Mouse (Mus musculus): ENCODE results near the gene Gm11032.
"Not testable (repeated sequence)": the region's sequence is repeated elsewhere in the genome, so short reads cannot be mapped to it uniquely, and the experiment has no call there.

Gene Gm11032

DNA sequence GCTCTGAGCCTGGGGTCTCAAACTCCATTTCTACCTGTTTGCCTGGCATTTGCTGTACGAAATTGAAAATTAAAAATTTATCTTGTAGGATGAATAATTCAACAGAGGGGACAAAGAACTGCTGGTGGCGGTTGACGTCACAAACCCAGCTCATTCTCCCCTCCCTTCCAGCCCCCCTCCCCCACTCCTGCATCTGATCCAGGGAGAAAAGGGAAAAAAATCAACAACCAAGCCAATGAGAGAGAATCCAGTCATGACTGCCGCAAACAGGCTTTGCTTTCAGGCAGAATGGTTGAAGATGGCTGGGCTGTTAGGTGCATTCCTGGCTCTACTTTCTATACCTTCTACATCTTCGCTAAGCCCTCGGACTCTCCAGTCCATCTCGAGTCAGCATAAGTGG is 6.1 kb downstream of the Gm11032 start:
- no peak for DNase-seq (ENCODE audit: low spot score in 2 of 2)

DNA sequence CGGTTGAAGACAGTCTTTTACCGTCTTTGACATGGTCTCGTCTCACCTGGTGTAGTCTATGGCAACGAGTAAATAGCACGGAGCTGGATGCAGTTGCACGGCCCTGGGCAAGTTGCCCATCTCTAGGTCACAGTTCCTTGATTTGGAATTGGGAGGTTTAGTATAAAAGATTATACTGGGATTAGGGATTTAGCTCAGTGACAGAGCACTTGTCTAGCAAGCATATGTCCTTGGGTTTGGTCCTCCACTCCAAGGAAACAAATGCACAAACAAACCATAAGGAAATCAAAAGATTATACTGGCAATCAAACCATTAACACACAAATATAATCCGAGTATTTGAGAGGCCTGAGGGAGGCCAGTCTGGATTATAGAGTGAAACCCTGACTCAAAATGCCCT is 7.8 kb downstream of the Gm11032 start:
- DNase-seq (ENCODE audit: low spot score in 2 of 2), result no peak

DNA sequence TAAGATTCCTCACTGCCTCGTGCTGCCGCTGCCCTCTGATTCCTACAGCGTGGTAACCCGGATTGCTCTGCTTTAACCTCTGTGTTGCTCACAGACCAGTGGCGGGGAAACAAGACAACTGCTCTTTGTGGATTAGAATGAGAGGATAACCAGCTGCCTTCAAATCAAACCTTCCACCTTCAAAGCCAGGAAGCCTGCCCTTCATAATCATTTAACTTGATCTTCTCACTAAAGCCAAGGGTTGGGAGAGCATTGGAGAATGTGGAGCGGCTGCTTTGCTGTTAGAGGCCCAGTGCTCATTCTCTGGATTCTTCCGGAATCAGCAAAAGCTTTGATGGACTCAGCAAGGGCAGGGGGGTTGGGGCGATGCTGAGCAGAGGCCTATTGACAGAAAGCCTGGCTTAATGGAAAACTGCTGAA is 10.0 kb downstream of the Gm11032 start:
- DNase-seq (ENCODE audit: low spot score in 2 of 2), result no peak

DNA sequence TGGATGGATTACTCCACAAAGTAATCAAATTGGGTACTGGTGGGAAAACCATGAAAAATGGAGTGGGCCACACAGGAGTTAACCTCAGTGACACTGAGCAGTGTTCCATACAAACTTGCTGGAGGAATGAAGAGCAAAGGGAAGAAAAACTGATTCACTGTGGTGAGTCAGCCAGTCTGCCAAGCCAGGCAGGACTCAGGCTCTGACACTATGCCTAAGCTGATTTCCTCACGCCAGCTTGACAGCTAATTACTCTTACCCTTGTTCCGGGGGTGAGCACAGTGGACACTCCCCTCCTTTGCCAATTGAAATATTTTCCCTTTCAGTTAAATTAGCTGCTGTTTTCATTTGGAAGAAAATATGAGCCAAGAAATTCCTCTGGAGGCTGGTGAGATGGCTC is 13.6 kb downstream of the Gm11032 start:
- DNase-seq (ENCODE audit: low spot score in 2 of 2), result peak; percentile 34 to 52

DNA sequence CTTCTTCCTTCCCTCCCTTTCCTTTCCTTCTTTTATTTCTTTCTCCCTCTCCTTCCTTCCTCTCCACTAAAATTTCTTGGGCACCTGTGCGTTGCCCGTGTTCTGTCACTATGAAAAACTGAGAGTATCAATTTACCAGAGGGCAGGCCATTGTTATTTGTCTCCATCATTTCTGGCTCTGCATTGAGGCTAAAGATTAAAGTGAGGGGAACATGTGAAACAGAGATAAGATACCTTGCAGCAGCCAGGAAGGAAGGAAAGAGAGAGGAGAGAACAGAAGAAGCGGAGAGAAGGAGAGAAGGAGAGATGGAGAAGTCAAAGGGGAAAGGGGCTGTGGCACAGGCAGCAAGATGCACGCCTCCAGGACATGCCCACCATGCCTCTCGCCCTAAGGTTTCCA is 14.5 kb downstream of the Gm11032 start:
- no peak for DNase-seq (ENCODE audit: low spot score in 2 of 2)

DNA sequence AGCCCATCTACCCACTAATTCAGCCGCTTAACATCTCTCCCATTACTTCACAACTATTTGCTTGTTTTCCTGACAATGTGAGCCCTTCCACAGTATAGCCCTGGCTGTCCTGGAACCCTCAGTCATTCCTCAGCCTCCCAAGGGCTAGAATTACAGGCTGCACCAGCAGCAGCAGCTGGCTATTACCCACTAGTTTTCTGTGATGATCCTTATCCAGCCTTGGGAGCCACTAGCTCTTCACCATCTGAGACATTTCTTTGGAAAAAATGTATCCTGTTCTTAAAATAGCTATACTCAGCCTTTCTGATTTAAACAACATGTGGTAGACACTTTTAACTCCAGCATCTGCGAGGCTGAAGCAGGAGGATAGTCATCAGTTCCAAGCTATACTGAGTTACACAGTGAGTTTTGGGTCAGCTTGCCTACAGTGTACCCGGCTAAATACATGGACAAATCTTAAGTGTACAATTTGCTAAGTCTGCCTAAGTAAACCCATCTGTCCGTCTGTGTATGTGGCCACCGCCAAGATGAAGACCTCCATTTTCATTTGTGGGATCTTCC is 17.0 kb downstream of the Gm11032 start:
- DNase-seq (ENCODE audit: low spot score in 2 of 2), result no peak

DNA sequence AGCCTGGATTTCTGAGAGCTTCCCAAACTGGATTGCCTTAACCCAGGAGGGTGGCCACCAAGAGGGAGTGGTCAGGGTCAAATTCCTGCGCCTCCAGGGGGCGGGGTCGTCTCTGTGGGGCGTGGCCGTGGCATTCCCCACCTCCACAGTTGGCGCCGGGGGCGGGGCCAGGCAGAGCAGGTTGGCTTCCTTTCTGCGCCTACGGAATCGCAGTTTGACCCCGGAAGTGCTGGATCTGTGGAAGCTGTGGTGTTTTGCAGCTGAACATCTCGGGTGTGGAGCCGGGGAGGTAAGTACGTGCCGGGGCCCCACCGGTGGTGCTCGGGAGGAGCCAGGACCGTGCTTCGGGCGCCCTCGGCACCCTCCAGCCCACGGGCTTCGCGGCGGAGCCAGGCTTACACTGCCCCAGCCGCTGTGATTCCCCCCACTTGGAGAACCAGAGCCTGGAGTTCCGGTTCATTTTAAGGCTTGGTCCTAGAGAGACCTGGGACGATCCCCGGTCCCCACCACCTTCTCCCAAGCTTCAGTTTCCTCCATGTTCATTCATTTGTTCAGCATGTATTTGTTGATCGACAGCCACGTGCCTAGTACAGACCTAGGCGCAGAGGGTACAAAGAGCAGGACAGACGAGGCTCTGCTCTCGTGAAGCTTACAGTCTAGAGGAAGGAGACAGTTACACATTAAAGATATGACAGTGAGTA is 17.8 kb downstream of the Gm11032 start, which contains the start of gene Ascc2:
Gene Ascc2, plus strand, starts transcription at position 214 of the 701 bp plus-strand sequence.
- DNase-seq (ENCODE audit: low spot score in 2 of 2), result peak; percentile 98 to 99

DNA sequence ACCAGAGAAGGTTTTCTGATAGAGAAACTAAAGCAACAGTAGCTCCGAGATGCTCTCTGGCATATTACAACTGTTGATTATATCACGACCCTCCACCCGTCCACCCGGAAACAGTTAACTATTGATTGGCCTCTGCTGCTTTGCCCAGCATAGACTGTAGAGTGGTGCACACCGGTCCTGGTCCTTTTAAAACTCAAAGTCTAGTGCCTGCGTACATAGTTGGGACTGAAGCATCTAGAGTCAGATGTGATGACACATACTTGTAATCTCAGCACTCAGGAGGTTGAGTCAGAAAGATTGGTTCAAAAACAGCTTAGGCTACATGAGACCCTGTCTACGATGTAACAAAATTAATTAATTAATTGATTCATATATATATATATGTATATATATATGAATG is 18.4 kb downstream of the Gm11032 start:
- DNase-seq (ENCODE audit: low spot score in 2 of 2), result no peak

DNA sequence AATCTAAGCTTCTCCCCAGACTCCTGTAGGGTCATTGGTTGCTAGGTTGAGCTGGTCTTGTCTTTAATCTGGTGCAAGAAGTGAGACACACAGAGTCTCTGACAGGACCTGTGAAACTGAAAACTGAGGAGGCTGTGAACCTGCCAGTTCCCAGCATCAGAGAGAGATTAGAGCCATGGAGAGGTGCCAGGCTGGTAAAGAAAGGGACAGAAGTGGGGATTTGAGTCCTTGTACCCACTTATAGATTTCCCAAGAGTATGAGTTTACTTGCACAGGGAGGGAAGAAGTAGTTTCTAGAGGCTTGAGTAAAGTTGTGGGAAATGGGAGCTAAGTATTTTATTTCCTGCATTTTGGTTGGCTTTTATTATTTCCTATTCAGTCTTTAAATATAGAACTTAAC is 21.3 kb downstream of the Gm11032 start:
- no peak for DNase-seq (ENCODE audit: low spot score in 2 of 2)

DNA sequence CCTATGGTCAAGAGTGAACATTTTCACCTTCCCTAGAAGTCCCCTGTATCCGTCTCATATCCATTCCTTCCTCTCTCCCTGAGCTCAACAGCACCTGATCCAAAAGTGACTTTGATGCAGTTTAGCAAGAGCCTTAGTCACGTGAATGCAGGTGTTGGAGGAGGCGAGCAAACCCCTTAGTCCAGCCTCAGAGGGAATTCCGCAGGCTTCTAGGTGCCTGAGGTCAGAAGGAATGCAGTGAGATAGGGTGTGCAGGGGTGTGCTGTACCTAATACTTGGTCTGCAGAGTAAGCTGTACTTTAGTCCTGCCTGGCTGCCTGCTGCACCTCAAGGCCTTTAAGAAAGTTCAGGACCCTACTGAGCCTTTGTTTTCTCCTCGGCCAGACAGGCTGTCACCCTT is 23.9 kb downstream of the Gm11032 start:
- no peak for DNase-seq (ENCODE audit: low spot score in 2 of 2)

DNA sequence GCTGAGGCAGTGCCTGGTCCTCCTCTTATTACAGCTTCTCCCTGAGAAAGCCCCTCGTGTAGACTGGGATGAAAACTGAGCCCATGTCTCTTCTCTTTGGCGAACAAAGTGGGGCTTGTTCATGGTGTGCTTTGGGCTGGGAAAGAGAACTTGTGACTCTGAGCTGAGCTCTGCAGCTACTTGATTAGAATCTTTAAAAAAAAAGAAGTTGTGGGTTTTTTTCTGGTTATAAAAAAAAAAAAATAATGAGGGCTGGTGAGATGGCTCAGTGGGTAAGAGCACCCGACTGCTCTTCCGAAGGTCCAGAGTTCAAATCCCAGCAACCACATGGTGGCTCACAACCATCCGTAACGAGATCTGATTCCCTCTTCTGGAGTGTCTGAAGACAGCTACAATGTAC is 25.3 kb downstream of the Gm11032 start:
- not testable (repeated sequence) for DNase-seq (ENCODE audit: low spot score in 2 of 2)

DNA sequence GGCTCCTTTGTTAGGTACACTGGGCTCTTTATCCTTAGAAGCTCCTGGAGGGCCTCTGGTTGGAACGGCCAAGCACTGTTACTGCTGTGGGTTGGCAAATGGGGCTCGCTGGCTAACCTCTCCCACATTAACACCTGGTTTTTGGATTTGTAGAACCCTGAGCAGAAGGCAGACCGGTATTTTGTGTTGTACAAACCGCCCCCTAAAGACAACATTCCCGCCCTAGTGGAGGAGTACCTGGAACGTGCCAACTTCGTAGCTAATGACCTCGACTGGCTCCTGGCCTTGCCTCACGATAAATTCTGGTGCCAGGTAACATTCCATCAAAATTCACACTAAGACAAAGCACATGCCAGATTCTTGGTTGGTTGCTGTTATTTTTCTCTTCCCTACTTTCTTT is 26.5 kb downstream of the Gm11032 start:
- DNase-seq (ENCODE audit: low spot score in 2 of 2), result no peak

DNA sequence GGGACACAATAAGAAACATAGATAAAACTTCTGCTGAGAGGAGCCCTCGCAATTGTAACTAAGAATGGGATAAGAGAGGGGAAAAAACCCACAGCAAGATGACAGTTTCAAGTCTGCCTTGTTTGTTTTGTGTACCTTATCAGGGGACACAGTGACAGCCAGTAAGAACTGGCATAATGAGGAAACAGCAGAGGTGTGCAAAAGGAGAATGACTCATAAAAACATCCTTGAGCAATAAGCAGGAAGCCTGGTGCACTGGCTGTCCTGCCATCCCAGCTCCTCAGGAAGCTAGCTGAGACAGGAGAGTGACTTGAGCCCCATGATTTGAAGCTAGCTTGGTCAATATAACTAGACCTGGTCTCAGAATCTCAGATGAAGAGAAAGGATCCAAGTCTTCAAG is 40.0 kb downstream of the Gm11032 start:
- no peak for DNase-seq (ENCODE audit: low spot score in 2 of 2)

DNA sequence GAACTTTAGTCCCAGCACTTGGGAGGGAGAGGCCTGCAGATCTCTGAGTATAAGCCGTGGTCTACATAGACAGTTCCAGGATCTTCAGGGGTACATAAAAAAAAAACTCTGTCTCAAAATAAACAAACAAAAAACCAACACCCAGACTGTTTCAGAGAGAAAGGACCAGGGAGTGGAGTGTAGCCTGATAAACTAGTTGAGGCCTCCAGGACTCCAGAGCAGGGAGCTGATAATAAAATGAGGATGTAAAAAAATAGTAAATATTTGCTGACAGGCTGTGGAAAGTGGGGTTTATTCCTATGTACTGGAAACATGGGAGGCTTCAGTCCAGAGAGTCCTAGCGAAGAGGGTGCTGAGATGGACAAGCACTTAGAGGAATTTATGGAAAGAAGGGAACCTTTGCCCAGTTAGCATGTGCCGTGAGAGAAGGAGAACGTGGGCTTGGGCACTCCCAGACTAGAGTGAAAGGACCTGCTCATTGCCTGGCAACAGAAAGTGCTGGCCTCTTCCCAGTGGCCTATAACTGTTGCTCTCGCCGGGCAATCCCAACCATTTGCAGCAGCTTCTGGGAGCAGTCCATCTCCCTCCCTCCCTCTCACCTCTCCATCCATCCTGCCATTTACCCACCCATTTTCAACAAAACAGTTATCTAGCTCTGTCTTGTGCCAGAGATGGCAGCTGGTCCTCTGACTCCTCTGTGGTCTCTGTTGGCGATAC is 40.6 kb downstream of the Gm11032 start:
- no peak for DNase-seq (ENCODE audit: low spot score in 2 of 2)

DNA sequence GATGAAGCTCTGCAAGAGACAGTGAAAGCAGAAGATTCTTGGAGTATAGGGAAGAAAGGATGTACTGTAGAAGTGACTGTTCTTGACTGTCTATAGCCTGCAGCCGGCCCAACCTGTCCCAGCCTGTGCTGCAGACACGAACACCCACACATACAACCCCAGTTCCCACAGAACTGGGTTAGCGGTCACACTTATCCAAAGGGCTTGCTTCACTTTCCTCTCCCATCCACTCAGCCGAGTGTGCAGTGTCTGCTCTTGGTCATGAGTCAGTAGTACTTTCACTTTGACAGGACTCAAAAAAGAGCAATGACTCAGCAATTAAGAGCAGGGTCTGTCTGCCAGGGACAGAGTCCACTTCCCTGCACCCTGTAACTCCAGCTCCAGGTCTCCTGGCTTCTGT is 41.5 kb downstream of the Gm11032 start:
- peak in 1 of 2 experiments; percentile 25 for DNase-seq (ENCODE audit: low spot score in 2 of 2)

DNA sequence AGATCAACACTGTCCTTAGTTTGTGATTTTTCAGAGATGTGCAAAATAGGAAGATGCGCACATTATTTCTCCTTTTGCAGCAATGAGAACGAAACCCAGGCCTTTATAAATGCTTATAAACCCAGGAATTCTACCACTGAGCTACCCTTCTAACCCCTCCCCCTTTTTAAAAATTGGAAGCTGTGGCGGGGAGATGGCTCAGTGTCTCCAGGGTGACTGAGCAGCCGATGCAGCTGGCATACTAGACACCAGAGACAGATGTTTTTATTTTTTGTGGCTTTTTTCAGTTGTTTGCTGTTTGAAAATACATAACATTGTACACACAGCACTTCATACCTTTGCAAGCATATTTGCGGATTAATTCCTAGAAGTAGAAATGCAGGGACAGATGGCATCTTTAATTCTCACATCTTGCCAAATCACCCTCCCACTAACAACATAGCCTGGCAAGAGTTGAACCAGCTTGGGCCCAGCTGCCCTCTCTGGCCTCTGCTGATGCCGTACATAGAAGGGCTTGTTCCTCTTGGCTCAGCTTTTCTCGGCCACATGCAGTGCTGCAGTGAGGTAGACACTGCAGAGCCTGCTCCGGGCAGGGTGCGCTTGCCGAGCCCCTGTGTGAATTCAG is 42.1 kb downstream of the Gm11032 start:
- DNase-seq (ENCODE audit: low spot score in 2 of 2), result no peak

DNA sequence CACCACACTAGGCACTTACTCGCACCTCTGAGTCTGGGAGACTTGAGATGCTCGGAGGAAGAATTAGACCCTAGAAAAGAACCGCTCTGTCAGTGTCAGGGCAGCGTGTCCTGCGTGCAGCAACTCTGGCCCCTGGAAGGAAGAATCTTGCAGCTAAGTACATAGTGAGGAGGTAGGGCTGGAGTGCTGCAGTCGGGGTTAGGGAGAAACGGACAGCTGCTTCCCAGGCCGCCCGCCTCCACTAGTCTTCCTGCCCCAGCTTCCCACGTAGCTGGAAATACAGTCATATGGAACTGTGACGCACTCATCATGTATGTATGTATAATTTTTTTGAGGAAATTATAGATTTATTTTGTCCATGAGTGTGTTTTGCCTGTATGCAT is 42.6 kb downstream of the Gm11032 start:
- no peak for DNase-seq (ENCODE audit: low spot score in 2 of 2)
